Mouse (Mus musculus) liver, embryonic 14.5 days (tissue): ENCODE measurements at regions not wholly inside any gene's neighbourhood (a gene's known extent, or its start where the extent isn't known, plus 50 kb on each side); places are given as distances from the start of the nearest gene placed in this dataset.

Experiments used
- CTCF ChIP-seq: IDR thresholded peaks from 2 replicates; pipeline ENCODE4 v1.5.1; 2016; ENCODE audit warnings: antibody characterized with exemption, low read depth, control low read depth
- EP300 ChIP-seq: IDR thresholded peaks from 2 replicates; pipeline ENCODE4 v1.6.1; 2016; ENCODE audit warnings: antibody characterized with exemption, low read depth

DNA sequence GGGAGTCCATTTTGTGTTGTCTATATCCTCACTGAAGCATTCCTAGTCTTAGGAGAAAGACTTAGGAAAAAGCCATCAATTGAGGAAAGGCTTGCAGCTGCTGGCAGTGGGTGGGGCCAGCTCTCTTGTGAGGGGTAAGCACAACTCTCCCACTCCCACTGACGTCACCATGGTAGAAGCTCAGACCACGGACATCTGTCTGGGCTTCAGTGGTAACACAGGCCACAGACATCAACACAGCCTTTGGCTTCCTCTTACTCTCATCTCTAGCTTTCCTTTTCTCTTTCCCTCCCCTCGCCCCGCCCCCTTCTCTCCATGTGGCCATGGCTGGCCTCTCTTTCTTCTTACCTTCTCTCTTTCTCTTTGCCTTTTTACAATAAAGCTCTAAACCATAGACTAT lies 407.4 kb upstream of the Gm6657 start:
- TF ChIP-seq EP300 = no peak
- no peak for TF ChIP-seq CTCF
